8 mouse cellular contexts compared by ENCODE assay signal in genomic region chr13:3358996-3359750, GRCm38 (mm10).
DNase-seq lines count a peak whose midpoint lies in the region; ATAC-seq lines count a peak whose summit lies in the region.

No protein-coding gene starts in this region.

- H3K4me2 ChIP-seq in forebrain, embryonic 13.5 days = peak overlapping the region; percentile 83
- peak overlapping the region; percentile 93 for H3K4me2 ChIP-seq in lung, embryonic 16.5 days (ENCODE audit: low read depth, low read length)

- peak; percentile 33; the same call in 1 of the 2 replicates for ATAC-seq in forebrain, embryonic 13.5 days
- peak; percentile 10; the same call in 1 of the 2 replicates for ATAC-seq in lung, embryonic 16.5 days (ENCODE audit: low read depth)
- no peak for ATAC-seq in erythroid progenitor cell, adult 5-6 weeks (replicated peaks; ENCODE audit: low FRiP score, poor library complexity, severe bottlenecking)

- H3K27ac ChIP-seq in forebrain, embryonic 13.5 days = no peak overlapping the region
- no peak overlapping the region for H3K27ac ChIP-seq in lung, embryonic 16.5 days (ENCODE audit: low read length)

- under 1% methylated on average over 41 of the region's 41 CpGs for WGBS in forebrain, embryonic 13.5 days
- WGBS in lung, embryonic 16.5 days = 1% methylated on average over 41 of the region's 41 CpGs

- H3K36me3 ChIP-seq in forebrain, embryonic 13.5 days (ENCODE audit: poor library complexity, severe bottlenecking) = no peaks in the 10 kb centered on the region
- H3K36me3 ChIP-seq in lung, embryonic 16.5 days (ENCODE audit: control insufficient read depth, insufficient read depth, low read length) = no peaks in the 10 kb centered on the region

- H3K27me3 ChIP-seq in forebrain, embryonic 13.5 days = peaks cover 51% of the 10 kb centered on the region
- H3K27me3 ChIP-seq in lung, embryonic 16.5 days (ENCODE audit: control insufficient read depth, insufficient read depth, low read depth, low read length) = peaks cover 19% of the 10 kb centered on the region

- peak; percentile 4 to 47 for DNase-seq in adrenal gland, adult (ENCODE audit: inconsistent age in 2 of 2, low spot score in 1 of 2)
- no peak for DNase-seq in adrenal gland, adult 8-10 months
- DNase-seq in ZHBTc4 (ENCODE audit: low read depth, low spot score) (peak; percentile 72), adipocyte (ENCODE audit: low spot score) (no peak)
- DNase-seq in kidney, adult 11 months = peak; percentile 19

- peak overlapping the region; percentile 42 for H3K4me3 ChIP-seq in forebrain, embryonic 13.5 days
- peak overlapping the region; percentile 71 for H3K4me3 ChIP-seq in lung, embryonic 16.5 days (ENCODE audit: low read length)

- no peak overlapping the region for H3K9ac ChIP-seq in forebrain, embryonic 13.5 days
- H3K9ac ChIP-seq in lung, embryonic 16.5 days (ENCODE audit: low read length) = peak overlapping the region; percentile 69

- H3K9me3 ChIP-seq in forebrain, embryonic 13.5 days (replicated peaks) = no peaks in the 10 kb centered on the region
- H3K9me3 ChIP-seq in lung, embryonic 16.5 days (ENCODE audit: control insufficient read depth, low read length) = no peaks in the 10 kb centered on the region

- H3K4me1 ChIP-seq in forebrain, embryonic 13.5 days = peaks cover 30% of the 10 kb centered on the region
- H3K4me1 ChIP-seq in lung, embryonic 16.5 days (replicated peaks; ENCODE audit: control insufficient read depth, insufficient read depth, low read length) = peaks cover 9% of the 10 kb centered on the region

Comparison
In these comparisons a context has a peak if more than half of its experiments do, and no peak if none do; other contexts are left out.
1. DNase-seq: peak in adrenal gland, adult (2 of 2), ZHBTc4 (single experiment) and kidney, adult 11 months (single experiment); none in adrenal gland, adult 8-10 months (single experiment) and adipocyte (single experiment).